Mouse (Mus musculus) 3T3-L1 (cell line): Measurements from ENCODE around the gene Gja10.

Experiments
- DNase-seq: peaks from one replicate; pipeline ENCODE4 v3.0.0-alpha.2; 2015; ENCODE audit warnings: low read depth, low spot score

The Gja10 gene

GRCm38 (mm10) chr4:32561555-32562095 is 40.9 kb downstream of the Gja10 start:
- no peak for DNase-seq

GRCm38 (mm10) chr4:32560724-32561554 is 41.6 kb downstream of the Gja10 start:
- DNase-seq, result no peak

- DNase-seq, result no peak
Measured at GRCm38 (mm10) chr4:32560246-32560645, 42.3 kb downstream of the Gja10 start.

GRCm38 (mm10) chr4:32555506-32555905 is 47.1 kb downstream of the Gja10 start:
- no peak for DNase-seq

GRCm38 (mm10) chr4:32551337-32551736 is 51.2 kb downstream of the Gja10 start:
- DNase-seq, result peak; percentile 75

- DNase-seq, result peak; percentile 80
Measured at GRCm38 (mm10) chr4:32549150-32549549, 53.4 kb downstream of the Gja10 start.
